Mouse (Mus musculus) lung, embryonic 16.5 days (tissue): ENCODE measurements around the gene Gm49318. TPM values are rescaled to one million over a fixed set of nuclear protein-coding genes. Genes with fewer than 3 reads are reported as not detected.
"Not testable (repeated sequence)": the region's sequence is repeated elsewhere in the genome, so short reads cannot be mapped to it uniquely, and the experiment has no call there.

ENCODE experiments used
- ATAC-seq: fragments of 200-750 bp; cut with Nextera tagmentation; 2 replicates; pipeline ENCODE4 v1.8.0; 2017; ENCODE audit warnings: low read depth, mild to moderate bottlenecking, moderate library complexity
- H3K27ac ChIP-seq: fragments of 300-500 bp; sonication (generic); 2 replicates; pipeline ENCODE4 v1.5.1; 2014; ENCODE audit warnings: mild to moderate bottlenecking, control low read depth, low read length
- H3K27me3 ChIP-seq: fragments of 300-500 bp; sonication (generic); 2 replicates; pipeline ENCODE4 v1.6.1; 2014; ENCODE audit warnings: low read depth, low read length, mixed read lengths; ENCODE audit not compliant: control insufficient read depth, insufficient read depth
- H3K36me3 ChIP-seq: fragments of 300-500 bp; sonication (generic); 2 replicates; pipeline ENCODE4 v1.6.1; 2014; ENCODE audit warnings: low read length; ENCODE audit not compliant: control insufficient read depth, insufficient read depth
- H3K4me1 ChIP-seq: fragments of 300-500 bp; sonication (generic); replicated peaks from 2 replicates; pipeline ENCODE4 v1.6.1; 2014; ENCODE audit warnings: low read length, mixed read lengths; ENCODE audit not compliant: control insufficient read depth, insufficient read depth
- H3K4me2 ChIP-seq: fragments of 300-500 bp; sonication (generic); 2 replicates; pipeline ENCODE4 v1.6.1; 2014; ENCODE audit warnings: low read depth, low read length, control low read depth
- H3K4me3 ChIP-seq: fragments of 300-500 bp; sonication (generic); 2 replicates; pipeline ENCODE4 v1.5.1; 2014; ENCODE audit warnings: mild to moderate bottlenecking, low read length, control low read depth
- H3K9ac ChIP-seq: fragments of 300-500 bp; sonication (generic); 2 replicates; pipeline ENCODE4 v1.6.1; 2014; ENCODE audit warnings: low read length, control low read depth
- H3K9me3 ChIP-seq: fragments of 300-500 bp; sonication (generic); 2 replicates; pipeline ENCODE4 v1.6.1; 2016; ENCODE audit warnings: low read length; ENCODE audit not compliant: control insufficient read depth
- WGBS: fragments of 180-500 bp; shearing (Covaris S2); extraction: QIAGEN DNeasy Blood & Tissue Kit; methylation state at CpG from one replicate; pipeline ENCODE4 v1.1.7; 2014; 5-methylcytosine and 5-hydroxymethylcytosine counted together
- polyA plus RNA-seq: library from polyadenylated mRNA; unstranded; fragments of >200 nt; fragmentation: Nextera tagmentation; extraction: Ambion mirVana; gene quantifications from 2 replicates; pipeline ENCODE4 v1.2.1, GENCODE M21; 2015

Gm49318 gene
- polyA plus RNA-seq, 1 experiment from 2014 or later = not detected

DNA sequence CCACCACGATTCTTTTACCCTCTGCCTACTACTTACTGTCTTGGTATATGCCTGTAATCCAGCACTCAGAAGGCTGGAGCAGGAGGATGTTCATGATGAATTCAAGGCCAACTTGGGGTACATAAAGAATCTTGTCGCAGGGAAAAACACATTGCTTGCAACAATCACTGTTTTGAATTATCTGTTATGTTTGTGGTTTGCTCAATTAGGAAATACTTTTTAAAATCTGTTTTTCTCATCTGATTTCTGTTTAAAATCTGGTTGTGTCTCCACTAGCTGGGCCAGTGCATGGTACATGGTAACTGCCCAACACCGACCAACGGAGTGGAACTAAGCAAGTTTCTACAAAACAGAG is 13.6 kb upstream of the Gm49318 start:
- 0 out of 2 replicates have a peak, but pooled peaks cover 4% of the 10 kb centered on the region for H3K4me1 ChIP-seq
- peak overlapping the region; percentile 90 for H3K4me3 ChIP-seq
- H3K36me3 ChIP-seq = no peaks in the 10 kb centered on the region
- H3K9me3 ChIP-seq = no peaks in the 10 kb centered on the region
- H3K27me3 ChIP-seq = no peaks in the 10 kb centered on the region
- 27% methylated on average over 4 of the region's 4 CpGs for WGBS
- peak overlapping the region; percentile 76 for H3K9ac ChIP-seq
- H3K4me2 ChIP-seq = peak overlapping the region; percentile 82
- ATAC-seq = no peak
- peak overlapping the region; percentile 75; the same call in 1 of the 2 replicates for H3K27ac ChIP-seq

GRCm38 (mm10) chr9:22076223-22076622 is 5.2 kb upstream of the Gm49318 start:
- Histone ChIP-seq H3K4me2 (no peak overlapping the region), H3K27me3 (no peaks in the 10 kb centered on the region), H3K36me3 (no peaks in the 10 kb centered on the region), H3K9ac (no peak overlapping the region), H3K4me1 (no peaks in the 10 kb centered on the region; the same call in 1 of the 2 replicates), H3K4me3 (no peak overlapping the region), H3K27ac (no peak overlapping the region), H3K9me3 (no peaks in the 10 kb centered on the region)
- 92% methylated on average over 23 of the region's 23 CpGs for WGBS
- no peak for ATAC-seq

GRCm38 (mm10) chr9:22075778-22076177 is 4.7 kb upstream of the Gm49318 start:
- not testable (repeated sequence) for H3K27me3 ChIP-seq, H3K4me1 ChIP-seq, H3K27ac ChIP-seq, H3K9me3 ChIP-seq, H3K4me3 ChIP-seq, H3K36me3 ChIP-seq, ATAC-seq, H3K9ac ChIP-seq, H3K4me2 ChIP-seq
- 66% methylated on average over 5 of the region's 5 CpGs for WGBS

DNA sequence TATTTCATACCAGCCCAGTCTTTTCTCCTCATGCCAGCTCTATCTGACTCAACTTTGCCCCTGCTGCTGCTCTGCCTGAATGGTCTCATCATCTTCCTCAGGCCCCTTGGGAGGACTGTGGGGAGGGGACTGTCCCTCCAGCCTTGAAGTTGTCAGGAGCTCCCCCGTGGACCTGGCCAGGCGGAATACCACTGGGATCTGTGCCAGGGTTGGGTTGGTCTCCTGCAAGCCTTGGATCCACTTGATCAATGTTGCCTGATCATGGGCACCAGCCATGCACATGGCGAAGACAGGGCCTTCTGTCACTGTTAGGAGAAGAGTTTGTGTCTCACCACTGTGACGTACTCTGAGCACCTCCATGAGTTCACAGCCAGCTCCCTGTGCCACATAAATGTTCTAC is 1.2 kb upstream of the Gm49318 start:
- peaks cover 3% of the 10 kb centered on the region; the same call in 1 of the 2 replicates for H3K36me3 ChIP-seq
- WGBS = 91% methylated on average over 4 of the region's 4 CpGs
- H3K27ac ChIP-seq = no peak overlapping the region
- H3K27me3 ChIP-seq = no peaks in the 10 kb centered on the region
- H3K9me3 ChIP-seq = no peaks in the 10 kb centered on the region
- H3K4me1 ChIP-seq = peaks cover 8% of the 10 kb centered on the region
- no peak overlapping the region for H3K4me2 ChIP-seq
- H3K4me3 ChIP-seq = no peak overlapping the region
- H3K9ac ChIP-seq = no peak overlapping the region
- no peak for ATAC-seq

- 58% methylated on average over 4 of the region's 4 CpGs for WGBS
- peak overlapping the region; percentile 71 for H3K4me2 ChIP-seq
- peak overlapping the region; percentile 69 for H3K9ac ChIP-seq
- peaks cover 8% of the 10 kb centered on the region for H3K4me1 ChIP-seq
- H3K27me3 ChIP-seq = no peaks in the 10 kb centered on the region
- no peaks in the 10 kb centered on the region for H3K9me3 ChIP-seq
- ATAC-seq = no peak
- peaks cover 6% of the 10 kb centered on the region for H3K36me3 ChIP-seq
- H3K27ac ChIP-seq = peak overlapping the region; percentile 34
- peak overlapping the region; percentile 55 for H3K4me3 ChIP-seq
These were observed 1.0 kb downstream of the Gm49318 start for GRCm38 (mm10) chr9:22069881-22070553.

DNA sequence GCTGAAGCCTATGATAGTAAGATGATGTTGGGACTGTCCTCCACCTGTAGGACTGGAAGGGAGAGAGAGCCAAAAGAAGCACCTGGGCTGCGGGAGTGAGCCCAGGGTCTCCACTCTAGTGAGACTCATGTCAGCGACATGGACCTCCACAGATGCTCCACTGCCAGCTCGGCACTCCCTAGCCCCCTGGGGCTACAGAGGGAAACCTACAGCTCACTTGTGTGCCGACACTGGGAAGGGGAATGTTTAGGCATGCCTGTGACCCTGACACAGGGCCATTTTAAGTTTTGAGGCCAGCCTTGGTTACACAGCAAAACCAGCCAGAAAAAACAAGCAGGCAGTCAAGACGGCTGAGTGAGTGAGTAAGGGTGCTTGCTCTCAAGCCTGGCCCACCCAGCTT is 3.9 kb downstream of the Gm49318 start:
- no peak overlapping the region for H3K4me2 ChIP-seq
- no peaks in the 10 kb centered on the region for H3K27me3 ChIP-seq
- ATAC-seq = no peak
- no peak overlapping the region for H3K4me3 ChIP-seq
- peaks cover 8% of the 10 kb centered on the region for H3K4me1 ChIP-seq
- peaks cover 14% of the 10 kb centered on the region for H3K36me3 ChIP-seq
- no peak overlapping the region for H3K9ac ChIP-seq
- no peaks in the 10 kb centered on the region for H3K9me3 ChIP-seq
- no peak overlapping the region for H3K27ac ChIP-seq
- WGBS = 82% methylated on average over 5 of the region's 5 CpGs

DNA sequence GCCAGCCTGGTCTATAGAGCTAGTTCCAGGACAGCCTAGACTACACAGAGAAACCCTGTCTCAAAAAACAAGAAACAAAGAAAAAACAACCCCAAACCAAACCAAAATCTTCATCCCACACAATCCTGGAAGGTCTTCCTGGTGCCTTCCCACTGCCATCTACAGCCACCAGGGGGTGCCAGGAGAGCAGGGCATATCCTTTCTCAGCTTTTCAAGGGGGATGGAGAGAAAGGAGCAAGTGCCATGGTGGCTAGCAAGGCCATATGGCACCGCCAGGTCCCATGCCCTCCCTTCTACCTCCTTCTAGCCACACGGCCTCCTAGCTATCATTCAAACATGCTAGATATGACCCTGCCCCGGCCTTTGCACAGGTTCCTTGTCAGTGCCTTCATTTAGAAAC is 4.6 kb downstream of the Gm49318 start:
- 68% methylated on average over 3 of the region's 3 CpGs for WGBS
- no peak for ATAC-seq
- H3K27me3 ChIP-seq = no peaks in the 10 kb centered on the region
- no peak overlapping the region for H3K27ac ChIP-seq
- H3K4me2 ChIP-seq = no peak overlapping the region
- H3K4me1 ChIP-seq = peaks cover 8% of the 10 kb centered on the region
- H3K4me3 ChIP-seq = no peak overlapping the region
- peaks cover 14% of the 10 kb centered on the region for H3K36me3 ChIP-seq
- H3K9me3 ChIP-seq = no peaks in the 10 kb centered on the region
- H3K9ac ChIP-seq = no peak overlapping the region

DNA sequence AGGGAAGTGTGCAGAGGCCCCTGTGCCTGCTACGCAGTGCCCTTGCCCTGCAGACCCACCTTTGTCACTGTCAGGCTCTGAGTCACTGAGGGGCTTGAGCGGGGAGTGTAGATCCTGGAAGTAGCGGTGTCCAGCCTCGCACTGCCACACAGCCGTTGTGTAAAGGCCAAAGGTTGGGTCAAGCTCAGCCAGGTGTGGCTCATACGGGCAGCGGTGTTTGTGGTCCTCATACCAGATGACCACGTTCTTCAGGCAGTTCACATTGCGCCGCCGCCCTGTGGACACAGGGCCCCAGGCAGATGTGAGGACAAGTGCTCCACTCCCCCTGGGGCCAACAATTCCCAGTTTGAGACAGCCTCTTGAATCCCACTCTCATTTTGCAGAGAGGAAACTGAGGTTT is 5.4 kb downstream of the Gm49318 start:
- H3K4me2 ChIP-seq = no peak overlapping the region
- no peak overlapping the region for H3K27ac ChIP-seq
- H3K4me3 ChIP-seq = no peak overlapping the region
- H3K27me3 ChIP-seq = no peaks in the 10 kb centered on the region
- peaks cover 14% of the 10 kb centered on the region for H3K36me3 ChIP-seq
- ATAC-seq = no peak
- H3K4me1 ChIP-seq = peaks cover 8% of the 10 kb centered on the region
- no peaks in the 10 kb centered on the region for H3K9me3 ChIP-seq
- 92% methylated on average over 11 of the region's 11 CpGs for WGBS
- H3K9ac ChIP-seq = no peak overlapping the region

DNA sequence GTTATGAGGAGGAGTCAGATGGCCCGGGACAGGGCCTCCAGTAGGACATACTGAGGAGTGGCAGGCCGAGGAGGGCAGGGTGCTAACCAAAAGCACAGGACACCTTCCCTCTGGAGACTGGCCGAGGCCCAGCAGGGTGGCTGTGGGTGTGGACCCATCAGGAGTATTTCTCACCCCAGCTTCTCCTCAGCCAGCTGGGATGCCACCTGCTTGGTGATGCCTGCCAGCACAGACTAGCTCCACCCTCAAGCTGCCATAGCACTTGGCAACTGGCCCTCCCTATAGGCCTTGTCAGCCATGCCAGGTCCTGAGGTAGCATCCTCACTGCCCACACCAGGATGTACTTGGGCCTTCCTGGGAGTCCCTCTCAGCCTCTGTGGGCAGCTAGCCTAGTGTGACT is 6.7 kb downstream of the Gm49318 start:
- WGBS = 93% methylated on average over 3 of the region's 3 CpGs
- H3K27me3 ChIP-seq = no peaks in the 10 kb centered on the region
- ATAC-seq = no peak
- H3K4me3 ChIP-seq = no peak overlapping the region
- peaks cover 20% of the 10 kb centered on the region for H3K36me3 ChIP-seq
- H3K9me3 ChIP-seq = no peaks in the 10 kb centered on the region
- no peak overlapping the region for H3K4me2 ChIP-seq
- no peaks in the 10 kb centered on the region for H3K4me1 ChIP-seq
- H3K27ac ChIP-seq = no peak overlapping the region
- no peak overlapping the region for H3K9ac ChIP-seq

GRCm38 (mm10) chr9:22061339-22061738 is 9.7 kb downstream of the Gm49318 start:
- no peak overlapping the region for H3K27ac ChIP-seq
- H3K27me3 ChIP-seq = no peaks in the 10 kb centered on the region
- no peak overlapping the region for H3K4me3 ChIP-seq
- 79% methylated on average over 2 of the region's 2 CpGs for WGBS
- H3K4me2 ChIP-seq = no peak overlapping the region
- peaks cover 31% of the 10 kb centered on the region for H3K36me3 ChIP-seq
- H3K4me1 ChIP-seq = no peaks in the 10 kb centered on the region
- no peak overlapping the region for H3K9ac ChIP-seq
- H3K9me3 ChIP-seq = no peaks in the 10 kb centered on the region
- no peak for ATAC-seq
